Mouse (Mus musculus): Measurements from ENCODE around the gene Fkbp10. TPM values are rescaled to one million over a fixed set of nuclear protein-coding genes. Genes with fewer than 3 reads are reported as not detected.

Gene Fkbp10
- polyA plus RNA-seq (2011; ENCODE audit: insufficient read length, low read depth, missing spikeins) = 283 and 298 TPM in 2 replicates

GRCm38 (mm10) chr11:100414914-100415822 lies at the start of gene Fkbp10:
TSS of gene Fkbp10 (plus strand) at chr11:100415697.
- Histone ChIP-seq H3K4me1 (ENCODE audit: control insufficient read depth, insufficient read depth, low read length) (peaks cover 6% of the 10 kb centered on the region; the same call in 1 of the 2 replicates), H3K4me3 (ENCODE audit: insufficient read depth, low read length) (peak within 1 kb of the TSS; percentile 97)
- TF ChIP-seq CTCF (IDR thresholded peaks at IDR 0.05; ENCODE audit: borderline replicate concordance, insufficient read depth, low read length) (no peak), POLR2A (IDR thresholded peaks at IDR 0.05; ENCODE audit: low read depth, low read length) (peak; percentile 89)

DNA sequence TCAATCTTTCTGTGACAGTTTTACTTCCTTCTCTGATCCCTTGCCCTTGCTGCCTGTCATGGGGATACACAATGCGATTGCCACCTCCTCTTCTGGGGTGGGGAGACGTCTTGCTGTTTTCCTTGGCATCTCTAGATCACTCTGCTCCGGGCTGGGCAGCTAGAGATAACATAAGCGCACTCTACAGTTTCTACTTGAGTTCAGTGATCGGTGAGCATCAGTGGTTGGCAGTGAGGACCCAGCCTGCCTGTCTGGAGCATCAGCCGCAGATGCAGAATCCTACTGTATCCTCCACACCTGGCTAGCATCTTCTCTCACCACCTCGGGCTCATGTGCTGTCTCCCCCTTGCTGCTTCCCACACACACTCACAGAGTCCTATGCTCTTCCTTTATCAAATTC lies 46.4 kb upstream of the Fkbp10 start:
- TF ChIP-seq POLR2A (IDR thresholded peaks at IDR 0.05; ENCODE audit: low read depth, low read length) (no peak), CTCF (IDR thresholded peaks at IDR 0.05; ENCODE audit: borderline replicate concordance, insufficient read depth, low read length) (no peak)
- H3K4me3 ChIP-seq (ENCODE audit: insufficient read depth, low read length) = no peak overlapping the region
- no peak overlapping the region for H3K27ac ChIP-seq (ENCODE audit: insufficient read depth, low read length)
- no peaks in the 10 kb centered on the region for H3K4me1 ChIP-seq (ENCODE audit: control insufficient read depth, insufficient read depth, low read length)

More at GRCm38 (mm10) chr11:100414914-100415822, at the start of gene Fkbp10:
- H3K27ac ChIP-seq (ENCODE audit: insufficient read depth, low read length) = peak within 1 kb of the TSS; percentile 92

- Histone ChIP-seq H3K27ac (ENCODE audit: insufficient read depth, low read length) (no peak overlapping the region), H3K4me3 (ENCODE audit: insufficient read depth, low read length) (no peak overlapping the region), H3K4me1 (ENCODE audit: control insufficient read depth, insufficient read depth, low read length) (no peaks in the 10 kb centered on the region)
- TF ChIP-seq CTCF (IDR thresholded peaks at IDR 0.05; ENCODE audit: borderline replicate concordance, insufficient read depth, low read length) = no peak
- TF ChIP-seq POLR2A (IDR thresholded peaks at IDR 0.05; ENCODE audit: low read depth, low read length) = no peak
Measured at GRCm38 (mm10) chr11:100369822-100370221, 45.7 kb upstream of the Fkbp10 start.

DNA sequence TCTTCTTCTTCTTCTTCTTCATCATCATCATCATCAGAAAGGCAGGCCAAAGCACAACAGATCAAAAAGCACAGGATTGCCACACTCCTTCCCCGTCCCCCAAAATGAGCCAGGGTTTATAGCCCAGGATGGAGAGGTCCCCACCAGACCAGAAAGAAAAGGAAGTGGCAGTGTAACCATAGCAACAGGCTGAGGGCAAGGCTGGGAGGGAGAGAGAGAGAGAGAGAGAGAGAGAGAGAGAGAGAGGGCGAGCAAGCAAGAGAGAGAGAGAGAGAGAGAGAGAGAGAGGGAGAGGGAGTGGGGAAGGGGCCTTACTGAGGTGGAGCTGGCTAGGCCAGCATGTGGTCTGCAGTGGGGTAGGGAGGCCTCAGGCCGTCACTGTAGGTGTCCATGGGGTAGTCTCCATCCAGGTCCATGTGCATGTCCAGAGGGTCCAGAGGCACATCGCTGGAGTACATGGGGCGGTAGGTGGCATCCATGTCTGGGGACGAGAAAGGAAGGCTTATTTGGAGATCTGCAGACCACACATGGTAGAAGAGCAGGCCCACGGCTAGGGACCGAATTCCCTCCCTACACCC lies 43.4 kb upstream of the Fkbp10 start:
- Histone ChIP-seq H3K4me3 (ENCODE audit: insufficient read depth, low read length) (no peak overlapping the region), H3K27ac (ENCODE audit: insufficient read depth, low read length) (no peak overlapping the region), H3K4me1 (ENCODE audit: control insufficient read depth, insufficient read depth, low read length) (no peaks in the 10 kb centered on the region; the same call in 1 of the 2 replicates)
- no peak for TF ChIP-seq CTCF (IDR thresholded peaks at IDR 0.05; ENCODE audit: borderline replicate concordance, insufficient read depth, low read length)
- TF ChIP-seq POLR2A (IDR thresholded peaks at IDR 0.05; ENCODE audit: low read depth, low read length) = no peak

DNA sequence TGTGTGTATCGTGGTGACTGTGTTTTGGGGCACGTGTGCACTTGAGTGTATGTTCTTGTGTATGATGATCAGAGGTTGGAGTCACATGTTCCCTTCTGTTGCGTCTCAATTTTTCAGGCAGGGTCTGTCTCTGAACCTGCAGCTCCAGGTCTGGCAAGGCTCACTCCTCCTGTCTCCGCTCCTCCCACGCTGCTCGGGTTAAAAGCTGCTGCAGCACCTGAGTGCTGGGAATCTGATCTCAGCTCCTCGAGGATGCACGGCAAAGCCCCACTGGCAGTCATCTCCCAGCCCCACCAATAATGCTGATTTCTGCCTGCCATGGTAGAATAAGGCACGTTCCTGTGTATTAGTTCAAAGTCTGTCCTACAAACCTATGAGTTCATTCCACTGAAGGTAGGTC lies 40.4 kb upstream of the Fkbp10 start:
- no peak overlapping the region for H3K27ac ChIP-seq (ENCODE audit: insufficient read depth, low read length)
- no peaks in the 10 kb centered on the region; the same call in 1 of the 2 replicates for H3K4me1 ChIP-seq (ENCODE audit: control insufficient read depth, insufficient read depth, low read length)
- no peak overlapping the region for H3K4me3 ChIP-seq (ENCODE audit: insufficient read depth, low read length)
- TF ChIP-seq POLR2A (IDR thresholded peaks at IDR 0.05; ENCODE audit: low read depth, low read length) (no peak), CTCF (IDR thresholded peaks at IDR 0.05; ENCODE audit: borderline replicate concordance, insufficient read depth, low read length) (no peak)

- Histone ChIP-seq H3K4me3 (ENCODE audit: insufficient read depth, low read length) (no peak overlapping the region), H3K27ac (ENCODE audit: insufficient read depth, low read length) (0 out of 2 replicates have a peak overlapping the region, but pooled peaks have one; percentile 21), H3K4me1 (ENCODE audit: control insufficient read depth, insufficient read depth, low read length) (no peaks in the 10 kb centered on the region; the same call in 1 of the 2 replicates)
- TF ChIP-seq CTCF (IDR thresholded peaks at IDR 0.05; ENCODE audit: borderline replicate concordance, insufficient read depth, low read length) = no peak
- TF ChIP-seq POLR2A (IDR thresholded peaks at IDR 0.05; ENCODE audit: low read depth, low read length) = no peak
Measured at GRCm38 (mm10) chr11:100376005-100376404, 39.5 kb upstream of the Fkbp10 start.

DNA sequence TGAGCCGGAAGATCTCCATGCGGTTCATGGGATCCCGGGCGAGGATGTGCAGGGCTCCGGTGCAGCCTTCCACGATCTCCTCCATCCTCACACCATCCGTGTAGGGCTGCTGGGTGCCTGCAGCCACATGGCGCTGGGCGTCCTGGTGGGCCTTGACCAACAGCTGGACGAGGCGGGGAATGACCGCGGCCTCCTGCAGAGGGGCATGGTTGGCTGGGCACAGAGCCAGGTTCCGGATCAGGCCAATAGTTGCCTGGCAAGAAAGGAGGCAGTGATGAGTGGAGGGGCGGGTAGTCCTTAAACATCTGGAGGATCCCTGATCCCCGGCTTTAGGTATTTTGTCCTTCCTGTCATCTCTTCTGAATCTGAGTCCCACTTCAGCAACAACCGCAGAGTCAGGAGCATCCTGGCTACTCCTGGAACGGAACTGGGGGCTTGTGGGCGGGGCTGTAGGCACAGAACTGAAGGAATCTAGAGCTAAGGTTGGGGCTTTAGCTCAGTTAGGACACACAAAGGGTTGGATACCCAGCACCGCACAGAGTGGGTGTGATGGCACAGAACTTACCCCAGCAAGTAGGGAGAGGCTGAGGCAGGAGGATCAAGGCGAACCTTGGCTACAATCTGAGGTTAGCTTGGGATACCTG lies 38.6 kb upstream of the Fkbp10 start:
- H3K4me1 ChIP-seq (ENCODE audit: control insufficient read depth, insufficient read depth, low read length) = no peaks in the 10 kb centered on the region; the same call in 1 of the 2 replicates
- no peak overlapping the region for H3K4me3 ChIP-seq (ENCODE audit: insufficient read depth, low read length)
- 0 out of 2 replicates have a peak overlapping the region, but pooled peaks have one; percentile 21 for H3K27ac ChIP-seq (ENCODE audit: insufficient read depth, low read length)
- TF ChIP-seq CTCF (IDR thresholded peaks at IDR 0.05; ENCODE audit: borderline replicate concordance, insufficient read depth, low read length) (no peak), POLR2A (IDR thresholded peaks at IDR 0.05; ENCODE audit: low read depth, low read length) (no peak)

GRCm38 (mm10) chr11:100377989-100378388 lies 37.5 kb upstream of the Fkbp10 start:
- no peaks in the 10 kb centered on the region; the same call in 1 of the 2 replicates for H3K4me1 ChIP-seq (ENCODE audit: control insufficient read depth, insufficient read depth, low read length)
- no peak overlapping the region for H3K4me3 ChIP-seq (ENCODE audit: insufficient read depth, low read length)
- H3K27ac ChIP-seq (ENCODE audit: insufficient read depth, low read length) = no peak overlapping the region
- TF ChIP-seq POLR2A (IDR thresholded peaks at IDR 0.05; ENCODE audit: low read depth, low read length) (no peak), CTCF (IDR thresholded peaks at IDR 0.05; ENCODE audit: borderline replicate concordance, insufficient read depth, low read length) (no peak)

DNA sequence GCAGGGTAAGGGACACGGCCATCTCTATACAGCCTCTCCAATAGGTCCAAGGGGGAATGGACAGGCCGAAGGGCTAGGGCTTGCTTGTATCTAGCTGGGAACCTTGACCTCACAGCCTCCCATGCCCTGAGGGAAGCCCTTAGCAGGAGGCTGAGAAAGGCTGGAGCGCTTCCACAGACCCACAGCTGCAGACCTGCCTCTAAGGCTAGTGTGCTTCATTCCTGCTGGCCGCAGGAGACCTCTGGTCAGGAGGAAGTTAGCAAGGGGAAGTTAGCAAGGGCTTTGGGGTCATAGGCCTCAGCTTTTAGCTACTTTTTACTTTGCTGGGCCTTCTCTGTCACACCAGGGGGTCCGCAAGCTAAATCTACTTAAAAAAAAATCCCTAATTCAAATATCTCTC lies 37.1 kb upstream of the Fkbp10 start:
- H3K4me1 ChIP-seq (ENCODE audit: control insufficient read depth, insufficient read depth, low read length) = no peaks in the 10 kb centered on the region; the same call in 1 of the 2 replicates
- H3K4me3 ChIP-seq (ENCODE audit: insufficient read depth, low read length) = no peak overlapping the region
- TF ChIP-seq POLR2A (IDR thresholded peaks at IDR 0.05; ENCODE audit: low read depth, low read length) (no peak), CTCF (IDR thresholded peaks at IDR 0.05; ENCODE audit: borderline replicate concordance, insufficient read depth, low read length) (no peak)
- no peak overlapping the region for H3K27ac ChIP-seq (ENCODE audit: insufficient read depth, low read length)

All from embryonic fibroblast, embryonic 13.5 days (primary cell).